Mouse (Mus musculus) 3134 (cell line): ENCODE results near the gene Cadm1.

Experiments
- DNase-seq: peaks from one replicate; pipeline ENCODE4 v3.0.0-alpha.2; 2011; ENCODE audit warnings: low spot score; ENCODE audit not compliant: insufficient read length; ENCODE audit errors: extremely low read depth

Cadm1 gene

DNA sequence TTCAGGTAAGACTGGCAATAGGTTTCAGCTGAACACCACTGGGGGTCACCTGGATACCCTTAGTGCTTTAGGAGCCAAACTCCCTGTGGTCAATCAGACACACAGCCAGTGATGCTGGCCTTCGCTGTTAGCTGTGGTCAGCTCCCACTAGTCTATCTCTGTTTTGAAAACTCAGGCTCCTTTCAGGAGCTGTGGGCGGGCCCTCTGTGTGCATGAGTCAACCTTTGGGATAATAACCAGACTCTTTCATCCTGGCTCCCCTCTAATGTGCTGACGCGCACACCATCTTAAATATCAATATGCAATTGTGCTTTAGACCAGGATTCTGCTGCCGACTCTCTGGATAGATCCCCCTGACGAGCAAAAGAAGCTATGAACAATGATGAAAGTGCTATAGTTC, 200.3 kb downstream of the Cadm1 start:
- no peak for DNase-seq

DNA sequence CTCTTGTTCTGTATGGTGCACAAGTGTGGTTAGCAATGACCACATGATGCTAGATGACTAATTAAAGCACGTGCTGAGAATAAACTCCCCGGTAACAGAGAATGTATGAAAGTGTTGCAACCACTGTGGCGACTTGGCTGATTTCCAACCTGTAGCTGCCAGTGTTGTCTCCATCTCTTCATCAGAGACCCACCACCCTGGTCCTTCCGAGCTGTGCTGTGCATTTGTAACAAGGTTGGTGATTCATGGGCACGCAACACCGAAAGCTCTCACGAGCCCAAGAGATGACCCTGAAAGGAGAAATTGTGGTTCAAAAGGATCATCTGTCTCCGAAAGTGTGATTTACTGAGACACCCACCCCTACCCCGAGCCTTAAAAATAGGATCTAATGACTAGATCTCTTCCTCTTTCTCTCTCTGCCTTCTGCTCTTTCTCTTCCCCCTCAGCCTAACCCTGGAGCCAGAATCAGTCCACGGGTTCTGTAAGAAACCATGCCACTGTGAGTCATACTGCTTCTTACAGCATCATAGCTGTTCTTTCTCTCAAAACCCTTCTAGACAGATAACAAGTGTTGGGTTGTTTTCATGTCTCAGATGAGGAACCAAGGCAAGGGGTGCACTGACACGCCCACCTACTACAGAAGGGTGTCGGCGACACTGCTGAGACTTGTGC, 203.9 kb downstream of the Cadm1 start:
- DNase-seq = peak; percentile 40

GRCm38 (mm10) chr9:47734905-47735304, 204.9 kb downstream of the Cadm1 start:
- DNase-seq = no peak

DNA sequence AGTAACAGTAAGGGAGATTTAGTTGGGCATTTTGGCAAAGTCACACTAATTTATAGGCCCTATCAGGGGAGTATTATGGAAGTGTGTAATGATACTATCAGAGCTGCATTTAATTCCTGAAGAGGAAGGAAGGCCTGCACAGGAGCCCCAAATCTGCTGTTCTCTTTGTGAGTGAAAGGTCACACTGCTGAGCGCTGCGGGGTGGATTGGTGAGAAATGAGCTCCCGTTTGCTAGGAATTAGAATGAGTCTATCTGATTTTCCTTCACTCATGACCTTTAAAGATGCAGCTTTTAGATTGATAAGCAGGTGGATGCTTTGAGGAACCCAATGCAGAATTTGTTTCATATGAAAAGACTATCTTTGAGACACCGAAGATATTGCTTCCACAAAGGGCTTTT, 208.8 kb downstream of the Cadm1 start:
- DNase-seq = no peak

DNA sequence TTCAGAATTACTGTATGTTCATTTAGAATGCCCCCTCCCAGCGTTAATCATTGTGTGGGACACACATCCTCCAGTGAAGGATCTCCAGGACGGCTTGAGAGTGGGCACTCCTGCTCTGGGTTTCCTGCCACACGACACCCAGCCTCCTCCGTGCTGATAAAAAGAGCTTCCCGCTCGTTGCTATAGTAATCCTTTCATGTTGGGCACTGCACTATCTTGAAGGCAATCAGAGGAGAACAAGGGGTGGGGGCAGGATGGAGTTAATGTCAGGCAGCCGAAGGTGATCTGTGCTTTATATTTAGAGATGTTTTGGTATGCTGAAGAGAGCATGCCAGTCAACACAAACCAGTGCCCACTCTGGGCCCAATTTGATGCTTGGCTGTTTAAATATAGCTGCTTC, 209.3 kb downstream of the Cadm1 start:
- DNase-seq = no peak

DNA sequence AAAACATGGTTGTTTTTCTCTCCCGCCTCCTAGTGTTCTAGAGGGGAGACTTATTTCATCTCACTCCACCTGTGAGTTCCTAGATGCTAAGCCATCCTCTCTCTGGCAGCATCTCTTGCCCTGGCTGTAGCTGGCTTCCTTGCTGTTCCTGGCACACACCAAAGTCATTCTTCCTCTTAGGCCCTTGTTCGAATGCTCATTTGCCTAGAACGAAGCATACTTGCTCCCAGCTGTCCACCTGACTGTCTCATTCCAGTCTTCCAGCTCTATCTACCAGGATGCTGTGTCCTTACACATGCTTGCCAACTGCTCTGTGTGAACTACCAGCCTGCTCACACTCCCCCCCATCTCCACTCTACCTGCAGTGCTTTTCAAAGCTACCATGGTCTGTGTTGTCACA, 211.8 kb downstream of the Cadm1 start:
- DNase-seq = no peak

- no peak for DNase-seq
These were observed 214.9 kb downstream of the Cadm1 start for GRCm38 (mm10) chr9:47744916-47745315.

- peak; percentile 22 for DNase-seq
These were observed 215.7 kb downstream of the Cadm1 start for GRCm38 (mm10) chr9:47745716-47746115.

GRCm38 (mm10) chr9:47749160-47749559, 219.2 kb downstream of the Cadm1 start:
- no peak for DNase-seq

GRCm38 (mm10) chr9:47752516-47752915, 222.5 kb downstream of the Cadm1 start:
- no peak for DNase-seq

DNA sequence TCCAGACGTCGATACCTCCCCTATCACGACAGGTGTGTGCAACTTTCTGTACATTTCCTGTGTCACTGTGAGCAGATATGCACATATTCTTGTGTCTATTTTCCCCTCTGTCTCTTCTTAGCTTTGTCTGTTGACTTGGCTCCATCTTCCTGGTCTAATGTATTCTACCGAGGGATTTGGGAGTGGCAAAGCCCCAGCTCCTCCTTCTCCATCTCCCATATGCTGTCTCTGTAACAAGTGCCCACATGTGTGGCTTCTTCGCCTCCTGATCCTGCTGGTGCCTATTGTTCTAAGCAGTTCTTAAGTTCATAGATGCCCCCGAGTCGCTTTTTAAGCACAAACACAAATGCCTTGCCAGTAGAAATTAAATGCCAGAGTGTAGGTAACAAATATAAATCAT, 223.2 kb downstream of the Cadm1 start:
- DNase-seq = no peak

DNA sequence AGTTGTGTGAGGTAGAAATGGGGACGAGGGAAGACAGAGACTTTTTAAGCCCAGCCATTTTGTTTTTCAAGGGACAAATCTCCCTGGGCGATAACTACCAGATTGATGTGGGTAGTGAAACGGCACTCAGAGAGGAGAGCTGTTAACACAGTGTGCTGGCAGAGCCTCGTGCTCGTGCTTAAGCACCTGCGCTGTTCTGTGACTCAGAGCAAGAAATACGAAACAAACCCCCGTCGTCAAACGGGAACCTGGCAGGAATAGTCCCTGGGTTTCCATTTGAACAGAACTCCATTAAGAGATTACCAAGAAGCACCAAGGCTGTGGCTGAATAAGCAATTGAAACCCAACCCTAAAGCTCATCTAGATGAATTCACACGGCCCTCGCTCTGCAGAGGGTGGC, 225.1 kb downstream of the Cadm1 start:
- DNase-seq = no peak

DNA sequence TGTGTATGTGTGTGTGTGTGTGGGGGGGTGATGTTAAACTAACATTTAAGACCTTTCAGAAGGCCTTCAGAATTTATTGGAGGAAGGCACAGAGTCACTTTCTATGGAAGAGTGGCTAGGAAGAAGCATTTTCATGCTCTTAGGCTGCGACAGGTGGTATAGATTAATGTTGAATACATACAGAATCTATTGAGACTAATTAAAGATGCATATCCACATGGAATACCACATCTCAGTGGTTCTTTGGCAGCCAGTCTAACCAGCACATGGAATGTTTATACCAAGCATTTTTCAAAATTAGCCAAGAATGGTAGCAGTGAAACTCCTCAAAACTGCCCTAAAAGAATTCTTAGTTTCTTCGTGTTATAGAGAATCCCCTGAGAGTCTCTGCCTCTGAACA, 227.8 kb downstream of the Cadm1 start:
- DNase-seq = no peak

DNA sequence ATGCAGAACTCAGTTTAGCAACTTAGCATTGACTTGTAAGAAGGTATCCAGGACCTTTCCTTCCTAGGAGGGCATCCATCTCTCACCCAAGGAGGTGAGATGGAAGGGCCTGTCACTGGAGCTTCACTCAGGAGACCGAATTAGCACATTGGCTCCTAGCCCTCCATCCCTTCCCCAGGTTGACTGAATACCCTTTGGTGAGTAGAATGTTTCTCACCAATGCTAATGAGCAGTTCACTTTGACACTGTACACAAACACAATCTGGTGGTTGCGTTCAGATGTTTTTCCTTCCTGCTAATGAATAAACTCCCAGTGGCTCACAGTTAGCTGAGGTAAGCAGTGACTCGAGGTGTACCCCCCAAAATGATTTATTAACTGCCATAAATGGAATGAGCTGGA, 228.3 kb downstream of the Cadm1 start:
- DNase-seq = no peak

DNA sequence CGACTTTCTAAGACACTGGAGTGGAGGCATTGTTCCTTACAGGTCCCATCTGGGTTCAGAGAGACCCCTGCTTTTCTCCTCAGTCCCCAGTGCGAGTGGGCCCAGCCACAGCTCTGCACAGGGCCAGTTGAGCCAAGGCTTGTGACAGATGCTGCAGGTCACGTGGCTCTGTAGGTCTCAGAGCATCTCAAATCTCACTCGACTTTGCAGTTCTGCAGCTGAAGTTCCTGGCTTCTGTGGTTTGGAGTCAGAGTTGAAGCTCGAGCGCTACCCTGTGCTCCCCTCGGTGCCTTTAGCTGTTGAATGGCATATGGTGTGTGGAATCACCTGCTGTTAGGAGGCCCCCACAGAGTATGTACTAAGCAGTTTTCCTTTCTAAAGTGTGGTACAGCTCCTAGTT, 229.8 kb downstream of the Cadm1 start:
- DNase-seq = no peak

DNA sequence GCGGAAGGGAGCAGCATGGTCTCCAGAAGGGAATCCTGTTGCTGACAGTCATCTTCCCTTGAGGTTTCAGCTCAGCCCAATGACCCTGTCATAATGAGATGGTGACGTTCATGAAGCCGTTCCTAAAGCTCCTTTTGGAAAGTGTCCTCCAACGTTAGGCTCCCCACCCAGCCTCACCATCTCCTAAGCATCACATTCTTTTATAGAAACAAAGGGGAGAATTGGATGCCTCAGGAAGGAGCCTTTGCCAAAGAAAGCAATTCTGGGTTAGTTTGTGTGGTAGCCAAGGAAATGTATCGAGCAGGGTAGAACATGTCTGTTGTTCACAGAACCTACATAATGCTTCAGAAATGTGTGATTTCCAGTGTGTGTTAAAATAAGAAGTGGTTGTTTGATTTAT, 231.6 kb downstream of the Cadm1 start:
- no peak for DNase-seq

- no peak for DNase-seq
These were observed 232.9 kb downstream of the Cadm1 start for GRCm38 (mm10) chr9:47762913-47763312.

GRCm38 (mm10) chr9:47764920-47765319, 234.9 kb downstream of the Cadm1 start:
- DNase-seq = no peak

DNA sequence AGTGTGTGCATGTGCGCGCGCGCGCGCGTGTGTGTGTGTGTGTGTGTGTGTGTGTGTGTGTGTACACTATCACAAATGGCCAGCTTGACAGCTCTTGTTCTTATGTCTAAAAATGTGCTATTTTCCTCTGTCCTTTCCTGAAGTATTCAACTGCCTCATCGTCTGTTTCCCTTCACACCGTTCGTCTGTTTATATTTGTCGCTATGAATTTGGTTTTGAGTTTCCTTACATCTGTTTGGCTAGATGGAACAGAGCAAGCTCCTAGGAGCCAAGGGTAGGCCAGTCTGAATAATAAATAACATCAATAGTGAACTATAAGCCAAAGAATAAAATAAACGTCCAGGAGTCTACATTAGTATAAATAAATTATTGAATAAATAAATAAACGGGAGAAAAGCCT, 235.3 kb downstream of the Cadm1 start:
- no peak for DNase-seq

- no peak for DNase-seq
These were observed 236.4 kb downstream of the Cadm1 start for GRCm38 (mm10) chr9:47766342-47766741.

- DNase-seq = no peak
These were observed 240.9 kb downstream of the Cadm1 start for GRCm38 (mm10) chr9:47770836-47771235.

- DNase-seq = no peak
These were observed 242.0 kb downstream of the Cadm1 start for GRCm38 (mm10) chr9:47771953-47772352.

- no peak for DNase-seq
These were observed 242.8 kb downstream of the Cadm1 start for GRCm38 (mm10) chr9:47772750-47773149.
